Mouse (Mus musculus) erythroblast, adult 5-6 weeks (primary cell): ENCODE results near the gene Ptprn2. TPM values are rescaled to one million over a fixed set of nuclear protein-coding genes. Genes with fewer than 3 reads are reported as not detected.

Experiments used
- ATAC-seq: replicated peaks from 2 replicates; pipeline ENCODE4 v1.8.0; 2016; ENCODE audit warnings: moderate number of reproducible peaks, mild to moderate bottlenecking, moderate TSS enrichment, inconsistent platforms; ENCODE audit not compliant: poor library complexity, low FRiP score, severe bottlenecking
- total RNA-seq, 2 experiments: library from RNA; stranded (forward) in 1 of 2; stranded (reverse) in 1 of 2; fragments of 150-400 nt in 1 of 2; fragments of 200-764, 138-1000 nt in 1 of 2; gene quantifications; 2 replicates each; pipeline versions ENCODE4 v1.2.3 to v1.2.4; 2015 to 2017; ENCODE audit warnings: low replicate concordance in 2 of 2

Ptprn2 gene
- total RNA-seq, 2 experiments from 2014 or later = not detected

GRCm38 (mm10) chr12:116625391-116626281 is 140.1 kb downstream of the Ptprn2 start:
- no peak for ATAC-seq

- ATAC-seq = no peak
Observed at GRCm38 (mm10) chr12:116628992-116629391, 143.5 kb downstream of the Ptprn2 start.

GRCm38 (mm10) chr12:116637498-116637897 is 152.0 kb downstream of the Ptprn2 start:
- ATAC-seq = no peak

- ATAC-seq = no peak
Observed at GRCm38 (mm10) chr12:116640871-116641270, 155.4 kb downstream of the Ptprn2 start.

GRCm38 (mm10) chr12:116641339-116642190 is 156.0 kb downstream of the Ptprn2 start:
- no peak for ATAC-seq

GRCm38 (mm10) chr12:116642191-116642549 is 156.7 kb downstream of the Ptprn2 start:
- ATAC-seq = no peak

- ATAC-seq = no peak
Observed at GRCm38 (mm10) chr12:116646771-116647170, 161.3 kb downstream of the Ptprn2 start.

GRCm38 (mm10) chr12:116648584-116649206 is 163.2 kb downstream of the Ptprn2 start:
- no peak for ATAC-seq

- ATAC-seq = no peak
Observed at GRCm38 (mm10) chr12:116653684-116654083, 168.2 kb downstream of the Ptprn2 start.

GRCm38 (mm10) chr12:116660076-116660475 is 174.6 kb downstream of the Ptprn2 start:
- no peak for ATAC-seq

GRCm38 (mm10) chr12:116661018-116661417 is 175.5 kb downstream of the Ptprn2 start:
- no peak for ATAC-seq

- ATAC-seq = no peak
Observed at GRCm38 (mm10) chr12:116677701-116678100, 192.2 kb downstream of the Ptprn2 start.

- ATAC-seq = no peak
Observed at GRCm38 (mm10) chr12:116689832-116690231, 204.3 kb downstream of the Ptprn2 start.

- no peak for ATAC-seq
Observed at GRCm38 (mm10) chr12:116709535-116709934, 224.0 kb downstream of the Ptprn2 start.

- ATAC-seq = no peak
Observed at GRCm38 (mm10) chr12:116710716-116711115, 225.2 kb downstream of the Ptprn2 start.

- ATAC-seq = no peak
Observed at GRCm38 (mm10) chr12:116711133-116711532, 225.6 kb downstream of the Ptprn2 start.

- no peak for ATAC-seq
Observed at GRCm38 (mm10) chr12:116713096-116713495, 227.6 kb downstream of the Ptprn2 start.

- no peak for ATAC-seq
Observed at GRCm38 (mm10) chr12:116721062-116721461, 235.5 kb downstream of the Ptprn2 start.

GRCm38 (mm10) chr12:116740141-116740540 is 254.6 kb downstream of the Ptprn2 start:
- ATAC-seq = no peak

- ATAC-seq = no peak
Observed at GRCm38 (mm10) chr12:116741300-116741699, 255.8 kb downstream of the Ptprn2 start.
